Mouse (Mus musculus): ENCODE results near the gene Slc26a9. TPM values are rescaled to one million over a fixed set of nuclear protein-coding genes. Genes with fewer than 3 reads are reported as not detected.

The Slc26a9 gene
- polyA plus RNA-seq (2012; rRNA removed), result 0.17 TPM in 2 replicates

DNA sequence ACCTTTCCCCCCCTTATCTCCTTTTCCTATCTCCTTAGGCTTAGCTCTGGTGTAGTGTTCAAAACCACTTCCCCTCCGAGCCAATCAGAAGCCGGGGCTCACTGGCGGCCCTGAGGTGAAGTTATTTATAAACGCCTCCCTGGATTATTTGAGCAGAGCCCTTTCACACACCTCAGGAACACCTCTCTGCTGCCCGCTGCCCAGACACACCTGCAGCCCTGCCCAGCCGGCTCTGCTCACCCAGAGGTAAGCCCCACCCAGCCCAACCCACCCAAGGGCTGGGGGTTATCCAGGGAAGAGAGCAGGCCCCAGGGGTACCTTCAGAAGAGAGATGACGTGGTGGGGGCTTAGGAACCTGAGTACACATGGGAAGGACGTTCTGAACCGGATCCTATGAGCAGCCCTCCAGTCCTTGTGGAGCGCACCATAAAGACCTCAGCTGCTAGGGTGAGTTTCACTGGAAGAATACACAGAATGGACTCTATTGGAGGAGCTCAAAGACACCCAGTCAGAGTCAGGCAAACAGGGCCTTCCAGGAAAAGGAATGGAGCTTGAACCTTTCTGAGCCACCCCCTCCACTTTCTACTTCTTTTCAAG, at the start of gene Slc26a9:
Gene Slc26a9 (plus strand): TSS at position 155 of the 597 bp plus-strand sequence.

DNA sequence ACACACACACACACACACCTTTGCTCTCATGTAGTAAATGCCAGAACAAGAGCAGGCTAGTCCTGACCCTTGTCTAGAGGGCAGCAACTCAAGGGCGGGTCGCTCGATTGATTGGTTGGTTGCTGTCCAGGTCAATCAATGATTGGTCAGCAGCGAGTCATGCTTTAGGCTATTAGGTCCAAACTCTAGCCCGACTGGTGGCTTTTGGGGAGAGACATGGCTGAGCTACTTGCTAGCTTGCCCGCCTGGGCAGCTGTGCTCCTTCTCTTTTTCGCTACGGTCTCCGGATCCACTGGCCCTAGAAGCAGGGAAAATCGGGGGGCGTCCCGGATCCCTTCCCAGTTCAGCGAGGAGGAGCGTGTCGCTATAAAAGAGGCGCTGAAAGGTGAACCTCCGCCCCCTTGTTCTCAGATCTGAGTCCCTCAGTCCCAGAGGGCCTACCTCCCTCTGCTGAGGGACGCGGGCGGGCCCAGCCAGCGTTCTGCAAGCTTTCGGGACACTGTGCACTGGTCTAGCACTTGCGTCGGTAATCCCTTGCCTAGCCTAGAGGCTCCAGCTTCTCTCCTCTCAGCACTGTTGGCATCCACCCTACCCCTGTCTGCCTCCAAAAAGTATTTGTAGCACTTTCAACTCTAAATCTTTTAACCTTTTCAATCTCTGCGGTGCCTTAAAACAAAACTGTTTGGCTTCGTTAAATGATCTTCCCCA, 53.5 kb downstream of the Slc26a9 start, which contains the start of gene Pm20d1:
Gene Pm20d1 (plus strand): TSS at position 180 of the 708 bp plus-strand sequence.

Other genes starting within 250 kb of the Slc26a9 start
- 50.9 and 60.0 TPM in 2 replicates for gene Srgap2, start 216.7 kb upstream of the Slc26a9 start, polyA plus RNA-seq (2012; rRNA removed)
- 1.3 TPM in 2 replicates for gene Fam72a, start 216.1 kb upstream of the Slc26a9 start, polyA plus RNA-seq (2012; rRNA removed)
- 0.01 TPM in 1 of 2 replicates, not detected in the other for gene Avpr1b, start 144.8 kb upstream of the Slc26a9 start, polyA plus RNA-seq (2012; rRNA removed)
- not detected in 2 replicates for gene Ctse, start 105.7 kb upstream of the Slc26a9 start, polyA plus RNA-seq (2012; rRNA removed)
- 0.85 and 0.87 TPM in 2 replicates for gene Rab7b, start 55.3 kb upstream of the Slc26a9 start, polyA plus RNA-seq (2012; rRNA removed)
- 0.13 and 0.15 TPM in 2 replicates for gene Pm20d1, start 53.4 kb downstream of the Slc26a9 start, polyA plus RNA-seq (2012; rRNA removed)
- gene Slc41a1, start 83.5 kb downstream of the Slc26a9 start, polyA plus RNA-seq (2012; rRNA removed), result 21.1 and 21.2 TPM in 2 replicates
- 7.8 and 8.1 TPM in 2 replicates for gene Rab29, start 123.2 kb downstream of the Slc26a9 start, polyA plus RNA-seq (2012; rRNA removed)
- gene Nucks1, start 166.5 kb downstream of the Slc26a9 start, polyA plus RNA-seq (2012; rRNA removed), result 48.2 and 48.4 TPM in 2 replicates
- 1.9 and 2.3 TPM in 2 replicates for gene Slc45a3, start 218.9 kb downstream of the Slc26a9 start, polyA plus RNA-seq (2012; rRNA removed)